Mouse (Mus musculus) lung, postnatal 0 days (tissue): ENCODE results near the gene Prickle2. TPM values are rescaled to one million over a fixed set of nuclear protein-coding genes. Genes with fewer than 3 reads are reported as not detected.

ENCODE experiments used
- ATAC-seq: fragments of 200-750 bp; cut with Nextera tagmentation; 2 replicates; pipeline ENCODE4 v1.8.0; 2017; ENCODE audit warnings: moderate library complexity
- DNase-seq: peaks from one replicate; pipeline ENCODE4 v3.0.0-alpha.2; 2016; ENCODE audit warnings: low spot score
- H3K27ac ChIP-seq: fragments of 300-500 bp; sonication (generic); 2 replicates; pipeline ENCODE4 v1.5.1; 2014; ENCODE audit warnings: antibody characterized with exemption, mild to moderate bottlenecking, low read length, mixed read lengths
- H3K27me3 ChIP-seq: fragments of 300-500 bp; sonication (generic); replicated peaks from 2 replicates; pipeline ENCODE4 v1.6.1; 2014; ENCODE audit warnings: low read length, mixed read lengths; ENCODE audit not compliant: insufficient read depth
- H3K36me3 ChIP-seq: fragments of 300-500 bp; sonication (generic); 2 replicates; pipeline ENCODE4 v1.6.1; 2014; ENCODE audit warnings: low read length, mixed read lengths; ENCODE audit not compliant: insufficient read depth
- H3K4me1 ChIP-seq: fragments of 300-500 bp; sonication (generic); 2 replicates; pipeline ENCODE4 v1.6.1; 2014; ENCODE audit warnings: antibody characterized with exemption, low read depth, low read length, mixed read lengths; ENCODE audit not compliant: insufficient read depth
- H3K4me2 ChIP-seq: fragments of 300-500 bp; sonication (generic); replicated peaks from 2 replicates; pipeline ENCODE4 v1.6.1; 2014; ENCODE audit warnings: low read depth, mild to moderate bottlenecking, low read length, moderate library complexity, mixed read lengths
- H3K4me3 ChIP-seq: fragments of 300-500 bp; sonication (generic); 2 replicates; pipeline ENCODE4 v1.5.1; 2014; ENCODE audit warnings: low read depth, low read length
- H3K9ac ChIP-seq: fragments of 300-500 bp; sonication (generic); replicated peaks from 2 replicates; pipeline ENCODE4 v1.6.1; 2014; ENCODE audit warnings: low read depth, mild to moderate bottlenecking
- H3K9me3 ChIP-seq: fragments of 300-500 bp; sonication (generic); 2 replicates; pipeline ENCODE4 v1.6.1; 2016; ENCODE audit warnings: low read length, mixed read lengths
- CTCF ChIP-seq: IDR thresholded peaks from 2 replicates; pipeline ENCODE4 v1.5.1; 2016; ENCODE audit warnings: antibody characterized with exemption, mild to moderate bottlenecking
- EP300 ChIP-seq: IDR thresholded peaks from 2 replicates; pipeline ENCODE4 v1.6.1; 2016; ENCODE audit warnings: antibody characterized with exemption, mild to moderate bottlenecking, control low read depth
- WGBS: fragments of 180-500 bp; shearing (Covaris S2); extraction: QIAGEN DNeasy Blood & Tissue Kit; methylation state at CpG from one replicate; pipeline ENCODE4 v1.1.7; 2014; 5-methylcytosine and 5-hydroxymethylcytosine counted together
- polyA plus RNA-seq: library from polyadenylated mRNA; unstranded; fragments of >200 nt; fragmentation: Nextera tagmentation; extraction: Ambion mirVana; gene quantifications from 2 replicates; pipeline ENCODE4 v1.2.1, GENCODE M21; 2015

Gene Prickle2
- polyA plus RNA-seq, 1 experiment from 2014 or later: 7.0 TPM

DNA sequence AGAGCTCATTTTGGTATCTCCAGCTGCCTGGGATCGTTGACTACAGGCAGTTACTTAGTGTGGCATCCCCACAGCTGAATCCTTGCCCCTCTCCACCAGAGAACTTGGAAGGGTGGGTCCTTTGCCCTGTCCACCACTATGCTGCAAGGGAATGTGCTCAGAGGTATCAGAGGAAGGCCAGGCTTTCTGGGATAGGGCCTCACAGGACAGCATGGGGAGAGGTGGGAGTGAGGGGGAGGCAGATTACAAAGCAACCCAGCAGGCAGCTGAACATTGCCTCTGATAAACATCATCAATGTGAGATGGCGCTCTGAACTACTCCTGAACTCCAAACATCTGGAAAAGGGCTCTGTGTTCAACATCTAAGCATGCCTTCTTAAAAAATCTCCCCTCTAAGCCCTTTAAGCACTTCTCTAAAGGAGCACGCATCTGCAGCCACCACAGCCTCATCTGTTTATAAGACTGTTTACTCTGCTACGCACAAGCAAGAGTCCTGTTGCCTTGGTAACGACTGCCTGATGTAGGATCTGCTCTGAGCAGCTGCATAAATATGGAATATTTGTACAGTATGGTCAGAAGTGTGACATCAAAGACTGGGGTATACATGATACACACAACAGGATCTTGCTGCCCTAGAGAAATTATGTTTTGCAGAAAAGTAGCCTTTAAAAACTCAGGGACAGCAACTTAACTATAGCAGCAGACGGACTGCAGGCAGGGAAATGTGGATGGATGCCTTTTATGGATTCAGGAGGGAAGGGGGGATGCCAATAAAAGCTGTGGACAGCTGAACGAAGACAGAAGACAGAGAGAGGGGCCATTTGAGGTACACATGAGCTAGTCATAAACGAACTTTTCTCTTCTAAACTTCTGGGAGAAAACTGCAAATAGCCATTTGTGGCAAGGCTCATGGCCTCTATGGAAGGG, 291.2 kb downstream of the Prickle2 start:
- Histone ChIP-seq H3K9ac (no peak overlapping the region), H3K4me1 (no peaks in the 10 kb centered on the region), H3K27me3 (no peaks in the 10 kb centered on the region), H3K36me3 (peaks cover 19% of the 10 kb centered on the region; the same call in 1 of the 2 replicates), H3K9me3 (no peaks in the 10 kb centered on the region), H3K4me2 (no peak overlapping the region), H3K4me3 (no peak overlapping the region), H3K27ac (0 out of 2 replicates have a peak overlapping the region, but pooled peaks have one; percentile 47)
- DNase-seq (peak; percentile 89), ATAC-seq (peak; percentile 93)
- WGBS: 35% methylated on average over 8 of the region's 8 CpGs
- TF ChIP-seq EP300 (peak; percentile 53), CTCF (no peak)

DNA sequence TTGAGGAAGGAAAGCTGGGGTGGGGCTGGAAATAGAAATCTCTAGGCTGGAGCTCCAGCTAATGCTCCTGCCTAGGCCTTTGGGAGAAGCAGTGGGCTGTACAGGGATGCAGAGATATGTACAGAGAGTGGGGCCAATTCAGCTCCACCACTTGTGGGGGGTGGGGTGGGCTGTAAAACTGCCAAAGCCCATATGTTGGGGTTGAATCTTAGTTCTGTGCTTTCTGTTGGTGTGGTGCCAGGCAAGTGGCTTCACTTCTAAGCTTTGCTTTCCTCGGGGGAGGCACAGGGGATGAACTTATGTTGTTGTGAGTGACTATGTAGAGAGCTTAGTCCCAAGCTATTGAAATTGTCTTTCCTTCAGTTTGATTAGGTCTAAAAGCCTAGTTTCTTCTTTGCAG, 292.0 kb downstream of the Prickle2 start:
- no peak overlapping the region for H3K4me3 ChIP-seq
- no peaks in the 10 kb centered on the region for H3K4me1 ChIP-seq
- DNase-seq (no peak), ATAC-seq (peak; percentile 24; the same call in 1 of the 2 replicates)
- no peak for TF ChIP-seq EP300
- no peak for TF ChIP-seq CTCF
- no peaks in the 10 kb centered on the region for H3K9me3 ChIP-seq
- no peaks in the 10 kb centered on the region for H3K27me3 ChIP-seq
- peaks cover 19% of the 10 kb centered on the region; the same call in 1 of the 2 replicates for H3K36me3 ChIP-seq
- WGBS: 50% methylated on average over 1 of the region's 1 CpGs
- H3K27ac ChIP-seq: 0 out of 2 replicates have a peak overlapping the region, but pooled peaks have one; percentile 47
- no peak overlapping the region for H3K9ac ChIP-seq
- no peak overlapping the region for H3K4me2 ChIP-seq

DNA sequence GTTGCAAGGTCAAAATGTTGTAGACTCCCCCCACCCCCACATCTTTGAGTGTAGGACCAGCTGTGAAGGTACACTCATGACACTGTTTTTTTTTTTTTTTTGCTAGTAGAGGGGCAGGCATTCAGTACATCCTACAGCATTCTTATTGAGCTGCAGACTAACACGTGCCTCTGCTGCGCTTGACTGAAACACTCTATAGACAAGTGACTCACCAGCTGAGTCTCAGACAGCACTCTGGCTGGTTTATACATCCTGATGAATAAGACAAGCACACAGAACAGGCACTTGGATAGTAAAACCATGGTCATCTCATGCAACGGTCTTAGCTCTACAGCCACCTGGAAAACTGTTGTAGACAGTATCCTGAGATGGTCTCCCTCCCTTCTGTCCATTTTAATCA, 296.2 kb downstream of the Prickle2 start:
- Histone ChIP-seq H3K27ac (no peak overlapping the region), H3K4me2 (no peak overlapping the region), H3K9ac (no peak overlapping the region), H3K9me3 (no peaks in the 10 kb centered on the region), H3K36me3 (peaks cover 10% of the 10 kb centered on the region; the same call in 1 of the 2 replicates), H3K27me3 (no peaks in the 10 kb centered on the region), H3K4me3 (no peak overlapping the region), H3K4me1 (no peaks in the 10 kb centered on the region)
- TF ChIP-seq CTCF (no peak), EP300 (no peak)
- 83% methylated on average over 3 of the region's 3 CpGs for WGBS
- ATAC-seq: no peak
- DNase-seq: no peak

DNA sequence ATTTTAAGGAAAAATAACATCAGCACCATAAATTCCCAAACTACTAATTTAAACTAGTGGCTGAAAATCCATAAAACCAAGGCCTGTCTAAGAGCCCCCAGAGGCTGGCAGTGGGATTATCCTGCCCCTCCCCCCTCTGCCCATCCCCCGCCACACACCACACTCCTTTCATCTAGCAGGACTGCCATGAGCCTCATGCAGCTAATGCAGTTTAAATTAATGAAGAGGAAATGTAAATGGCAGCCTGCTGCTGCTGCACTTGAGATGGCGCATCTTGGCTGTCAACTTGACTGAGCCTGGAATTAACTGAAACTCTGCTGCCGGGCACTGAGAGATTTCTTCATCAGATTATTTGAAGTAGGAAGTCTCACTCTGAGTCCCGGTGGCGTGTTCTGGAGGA, 298.7 kb downstream of the Prickle2 start:
- H3K4me3 ChIP-seq: no peak overlapping the region
- no peaks in the 10 kb centered on the region for H3K9me3 ChIP-seq
- no peak for ATAC-seq
- H3K4me2 ChIP-seq: no peak overlapping the region
- no peaks in the 10 kb centered on the region for H3K4me1 ChIP-seq
- WGBS: 51% methylated on average over 5 of the region's 5 CpGs
- no peaks in the 10 kb centered on the region for H3K27me3 ChIP-seq
- no peak for DNase-seq
- peaks cover 10% of the 10 kb centered on the region; the same call in 1 of the 2 replicates for H3K36me3 ChIP-seq
- TF ChIP-seq CTCF: no peak
- TF ChIP-seq EP300: no peak
- no peak overlapping the region for H3K9ac ChIP-seq
- no peak overlapping the region for H3K27ac ChIP-seq

DNA sequence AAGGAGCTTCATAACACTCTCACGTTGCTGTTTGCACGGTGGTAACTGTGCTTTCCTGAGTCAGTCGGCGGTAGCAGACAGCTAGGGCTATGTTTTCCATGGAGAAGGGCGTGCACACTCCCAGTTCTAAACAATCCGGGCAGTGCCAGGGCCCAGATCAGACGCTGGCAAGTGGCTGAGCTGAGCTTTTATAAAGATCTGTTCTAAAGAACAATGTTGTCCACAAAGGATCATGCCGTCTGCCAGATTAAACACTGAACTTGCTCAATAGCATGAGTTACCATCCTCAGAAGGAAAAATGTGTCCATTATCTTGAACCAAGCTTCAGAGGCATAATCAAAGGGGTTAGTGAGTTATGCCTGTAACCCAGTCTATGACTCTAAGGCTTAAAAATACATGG, 300.4 kb downstream of the Prickle2 start:
- Histone ChIP-seq H3K27me3 (no peaks in the 10 kb centered on the region), H3K4me3 (no peak overlapping the region), H3K9me3 (no peaks in the 10 kb centered on the region), H3K4me2 (no peak overlapping the region), H3K4me1 (no peaks in the 10 kb centered on the region), H3K9ac (no peak overlapping the region), H3K27ac (no peak overlapping the region), H3K36me3 (peaks cover 5% of the 10 kb centered on the region; the same call in 1 of the 2 replicates)
- no peak for DNase-seq
- no peak for TF ChIP-seq EP300
- TF ChIP-seq CTCF: no peak
- 49% methylated on average over 8 of the region's 8 CpGs for WGBS
- ATAC-seq: no peak

DNA sequence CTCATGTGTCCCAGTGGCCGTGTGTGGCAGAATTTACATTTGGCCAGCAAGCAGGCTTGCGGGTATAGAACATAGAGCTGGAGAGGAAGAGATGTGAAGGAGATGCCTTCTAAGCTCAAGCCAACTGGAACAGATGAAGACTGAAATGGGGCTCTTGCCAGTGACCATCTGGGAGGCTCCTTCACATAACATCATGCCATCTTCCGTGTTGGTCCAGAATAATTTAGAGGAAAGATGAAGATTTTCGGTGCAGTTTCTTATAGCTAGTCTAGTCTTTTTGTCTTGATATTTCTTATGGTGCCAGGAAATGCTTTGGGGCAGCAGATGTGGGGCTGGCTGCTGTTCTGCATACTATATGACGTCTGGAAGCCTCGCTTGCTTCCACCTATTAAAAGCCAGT, 308.1 kb downstream of the Prickle2 start:
- ATAC-seq (no peak), DNase-seq (no peak)
- Histone ChIP-seq H3K27ac (no peak overlapping the region), H3K4me3 (no peak overlapping the region), H3K9ac (no peak overlapping the region), H3K4me2 (no peak overlapping the region), H3K9me3 (no peaks in the 10 kb centered on the region), H3K4me1 (no peaks in the 10 kb centered on the region), H3K36me3 (no peaks in the 10 kb centered on the region; the same call in 1 of the 2 replicates), H3K27me3 (no peaks in the 10 kb centered on the region)
- TF ChIP-seq CTCF: no peak
- no peak for TF ChIP-seq EP300
- WGBS: 85% methylated on average over 6 of the region's 6 CpGs
